Mouse (Mus musculus): ENCODE measurements around the gene Tha1. TPM values are rescaled to one million over a fixed set of nuclear protein-coding genes. Genes with fewer than 3 reads are reported as not detected.
A peak's percentile ranks its signal among the peaks of the same experiment; 100 is the strongest.
"Not testable (repeated sequence)": the region's sequence is repeated elsewhere in the genome, so short reads cannot be mapped to it uniquely, and the experiment has no call there.

Tha1 gene
- total RNA-seq, 2 experiments from 2014 or later = 0.42 to 1.8 TPM

GRCm38 (mm10) chr11:117854241-117854640, 19.0 kb downstream of the Tha1 start:
- ATAC-seq (replicated peaks; ENCODE audit: low FRiP score, poor library complexity, severe bottlenecking) = no peak

- ATAC-seq (replicated peaks; ENCODE audit: low FRiP score, poor library complexity, severe bottlenecking) = no peak
Observed at GRCm38 (mm10) chr11:117852875-117853274, 20.4 kb downstream of the Tha1 start.

- peak; percentile 87 for ATAC-seq (replicated peaks; ENCODE audit: low FRiP score, poor library complexity, severe bottlenecking)
Observed at GRCm38 (mm10) chr11:117848985-117849671, 24.2 kb downstream of the Tha1 start, which contains the start of gene Birc5. Gene Birc5 (plus strand): TSS chr11:117849251.

- ATAC-seq (replicated peaks; ENCODE audit: low FRiP score, poor library complexity, severe bottlenecking) = peak; percentile 52
Observed at GRCm38 (mm10) chr11:117848271-117848984, 24.9 kb downstream of the Tha1 start.

GRCm38 (mm10) chr11:117847593-117848215, 25.6 kb downstream of the Tha1 start:
- no peak for ATAC-seq (replicated peaks; ENCODE audit: low FRiP score, poor library complexity, severe bottlenecking)

GRCm38 (mm10) chr11:117846640-117847039, 26.6 kb downstream of the Tha1 start:
- peak; percentile 16; the same call in 1 of the 2 replicates for ATAC-seq (replicated peaks; ENCODE audit: low FRiP score, poor library complexity, severe bottlenecking)

- ATAC-seq (replicated peaks; ENCODE audit: low FRiP score, poor library complexity, severe bottlenecking) = no peak
Observed at GRCm38 (mm10) chr11:117845651-117846050, 27.6 kb downstream of the Tha1 start.

- no peak for ATAC-seq (replicated peaks; ENCODE audit: low FRiP score, poor library complexity, severe bottlenecking)
Observed at GRCm38 (mm10) chr11:117844997-117845396, 28.3 kb downstream of the Tha1 start.

- no peak for ATAC-seq (replicated peaks; ENCODE audit: low FRiP score, poor library complexity, severe bottlenecking)
Observed at GRCm38 (mm10) chr11:117843434-117843833, 29.8 kb downstream of the Tha1 start.

- no peak for ATAC-seq (replicated peaks; ENCODE audit: low FRiP score, poor library complexity, severe bottlenecking)
Observed at GRCm38 (mm10) chr11:117840910-117841309, 32.4 kb downstream of the Tha1 start.

GRCm38 (mm10) chr11:117839021-117839420, 34.3 kb downstream of the Tha1 start:
- ATAC-seq (replicated peaks; ENCODE audit: low FRiP score, poor library complexity, severe bottlenecking) = no peak; the same call in 1 of the 2 replicates

GRCm38 (mm10) chr11:117838572-117838971, 34.7 kb downstream of the Tha1 start:
- ATAC-seq (replicated peaks; ENCODE audit: low FRiP score, poor library complexity, severe bottlenecking) = peak; percentile 88

- peak; percentile 39 for ATAC-seq (replicated peaks; ENCODE audit: low FRiP score, poor library complexity, severe bottlenecking)
Observed at GRCm38 (mm10) chr11:117836306-117836705, 37.0 kb downstream of the Tha1 start.

GRCm38 (mm10) chr11:117834086-117834485, 39.2 kb downstream of the Tha1 start:
- ATAC-seq (replicated peaks; ENCODE audit: low FRiP score, poor library complexity, severe bottlenecking) = no peak

- ATAC-seq (replicated peaks; ENCODE audit: low FRiP score, poor library complexity, severe bottlenecking) = not testable (repeated sequence)
Observed at GRCm38 (mm10) chr11:117833509-117833908, 39.8 kb downstream of the Tha1 start.

- ATAC-seq (replicated peaks; ENCODE audit: low FRiP score, poor library complexity, severe bottlenecking) = peak; percentile 61
Observed at GRCm38 (mm10) chr11:117832086-117832969, 41.0 kb downstream of the Tha1 start.

GRCm38 (mm10) chr11:117830401-117830800, 42.9 kb downstream of the Tha1 start:
- peak; percentile 41 for ATAC-seq (replicated peaks; ENCODE audit: low FRiP score, poor library complexity, severe bottlenecking)

- ATAC-seq (replicated peaks; ENCODE audit: low FRiP score, poor library complexity, severe bottlenecking) = no peak
Observed at GRCm38 (mm10) chr11:117829671-117830215, 43.5 kb downstream of the Tha1 start.

GRCm38 (mm10) chr11:117828888-117829604, 44.2 kb downstream of the Tha1 start:
- peak; percentile 21 for ATAC-seq (replicated peaks; ENCODE audit: low FRiP score, poor library complexity, severe bottlenecking)
